Mouse (Mus musculus): ENCODE measurements at regions not wholly inside any gene's neighbourhood (a gene's known extent, or its start where the extent isn't known, plus 50 kb on each side); places are given as distances from the start of the nearest gene placed in this dataset.
A peak's percentile ranks its signal among the peaks of the same experiment; 100 is the strongest.

GRCm38 (mm10) chr1:185832059-185832458, 285.1 kb downstream of the Lyplal1 start:
- no peaks in the 10 kb centered on the region for H3K36me3 ChIP-seq (ENCODE audit: insufficient read depth)
- WGBS: 78% methylated on average over 4 of the region's 4 CpGs
- no peaks in the 10 kb centered on the region for H3K9me3 ChIP-seq (ENCODE audit: low read depth, low read length)
- no peak for TF ChIP-seq CTCF (IDR thresholded peaks at IDR 0.05; ENCODE audit: low read depth)
- DNase-seq (peak; percentile 45), ATAC-seq (ENCODE audit: insufficient read depth) (no peak)
- H3K27me3 ChIP-seq (ENCODE audit: insufficient read depth, low read length): no peaks in the 10 kb centered on the region
- no peak overlapping the region for H3K27ac ChIP-seq (ENCODE audit: low read depth)
- peaks cover 16% of the 10 kb centered on the region for H3K4me1 ChIP-seq (ENCODE audit: insufficient read depth)
- H3K9ac ChIP-seq: no peak overlapping the region
- H3K4me3 ChIP-seq (ENCODE audit: low read depth, low read length): no peak overlapping the region
- H3K4me2 ChIP-seq: no peak overlapping the region

- no peak overlapping the region for H3K27ac ChIP-seq (ENCODE audit: low read depth)
- no peak for TF ChIP-seq CTCF (IDR thresholded peaks at IDR 0.05; ENCODE audit: low read depth)
- H3K36me3 ChIP-seq (ENCODE audit: insufficient read depth): no peaks in the 10 kb centered on the region
- no peak overlapping the region for H3K4me3 ChIP-seq (ENCODE audit: low read depth, low read length)
- H3K4me2 ChIP-seq: no peak overlapping the region
- no peaks in the 10 kb centered on the region for H3K27me3 ChIP-seq (ENCODE audit: insufficient read depth, low read length)
- no peak overlapping the region for H3K9ac ChIP-seq
- DNase-seq (peak; percentile 41), ATAC-seq (ENCODE audit: insufficient read depth) (no peak)
- H3K4me1 ChIP-seq (ENCODE audit: insufficient read depth): peaks cover 17% of the 10 kb centered on the region
- H3K9me3 ChIP-seq (ENCODE audit: low read depth, low read length): no peaks in the 10 kb centered on the region
- 26% methylated on average over 6 of the region's 6 CpGs for WGBS
These were observed 282.9 kb downstream of the Lyplal1 start for GRCm38 (mm10) chr1:185834171-185834570.

GRCm38 (mm10) chr1:185836632-185837281, 280.4 kb downstream of the Lyplal1 start:
- Histone ChIP-seq H3K4me3 (ENCODE audit: low read depth, low read length) (no peak overlapping the region), H3K4me2 (no peak overlapping the region), H3K4me1 (ENCODE audit: insufficient read depth) (peaks cover 17% of the 10 kb centered on the region), H3K27me3 (ENCODE audit: insufficient read depth, low read length) (no peaks in the 10 kb centered on the region), H3K27ac (ENCODE audit: low read depth) (peak overlapping the region; percentile 30; the same call in 1 of the 2 replicates), H3K9me3 (ENCODE audit: low read depth, low read length) (no peaks in the 10 kb centered on the region), H3K9ac (no peak overlapping the region), H3K36me3 (ENCODE audit: insufficient read depth) (no peaks in the 10 kb centered on the region)
- 29% methylated on average over 13 of the region's 13 CpGs for WGBS
- no peak for TF ChIP-seq CTCF (IDR thresholded peaks at IDR 0.05; ENCODE audit: low read depth)
- peak; percentile 54 for DNase-seq
- ATAC-seq (ENCODE audit: insufficient read depth): no peak

GRCm38 (mm10) chr1:185842481-185842880, 274.6 kb downstream of the Lyplal1 start:
- DNase-seq (no peak), ATAC-seq (ENCODE audit: insufficient read depth) (no peak)
- Histone ChIP-seq H3K9me3 (ENCODE audit: low read depth, low read length) (no peaks in the 10 kb centered on the region), H3K9ac (no peak overlapping the region), H3K27me3 (ENCODE audit: insufficient read depth, low read length) (no peaks in the 10 kb centered on the region), H3K4me3 (ENCODE audit: low read depth, low read length) (no peak overlapping the region), H3K4me1 (ENCODE audit: insufficient read depth) (no peaks in the 10 kb centered on the region), H3K36me3 (ENCODE audit: insufficient read depth) (no peaks in the 10 kb centered on the region), H3K4me2 (no peak overlapping the region), H3K27ac (ENCODE audit: low read depth) (no peak overlapping the region)
- WGBS: 84% methylated on average over 12 of the region's 12 CpGs
- no peak for TF ChIP-seq CTCF (IDR thresholded peaks at IDR 0.05; ENCODE audit: low read depth)

GRCm38 (mm10) chr1:185847161-185847560, 269.9 kb downstream of the Lyplal1 start:
- no peak overlapping the region for H3K9ac ChIP-seq
- no peaks in the 10 kb centered on the region for H3K36me3 ChIP-seq (ENCODE audit: insufficient read depth)
- no peaks in the 10 kb centered on the region for H3K27me3 ChIP-seq (ENCODE audit: insufficient read depth, low read length)
- H3K9me3 ChIP-seq (ENCODE audit: low read depth, low read length): no peaks in the 10 kb centered on the region
- ATAC-seq (ENCODE audit: insufficient read depth): no peak
- no peak for DNase-seq
- H3K4me3 ChIP-seq (ENCODE audit: low read depth, low read length): no peak overlapping the region
- H3K4me2 ChIP-seq: no peak overlapping the region
- H3K27ac ChIP-seq (ENCODE audit: low read depth): no peak overlapping the region
- peaks cover 5% of the 10 kb centered on the region; the same call in 1 of the 2 replicates for H3K4me1 ChIP-seq (ENCODE audit: insufficient read depth)
- TF ChIP-seq CTCF (IDR thresholded peaks at IDR 0.05; ENCODE audit: low read depth): no peak
- WGBS: 79% methylated on average over 6 of the region's 6 CpGs

GRCm38 (mm10) chr1:185850590-185850989, 266.5 kb downstream of the Lyplal1 start:
- peak; percentile 52; the same call in 1 of the 2 replicates for ATAC-seq (ENCODE audit: insufficient read depth)
- H3K4me3 ChIP-seq (ENCODE audit: low read depth, low read length): no peak overlapping the region
- H3K4me2 ChIP-seq: no peak overlapping the region
- TF ChIP-seq CTCF (IDR thresholded peaks at IDR 0.05; ENCODE audit: low read depth): no peak
- no peaks in the 10 kb centered on the region for H3K9me3 ChIP-seq (ENCODE audit: low read depth, low read length)
- H3K4me1 ChIP-seq (ENCODE audit: insufficient read depth): peaks cover 5% of the 10 kb centered on the region; the same call in 1 of the 2 replicates
- H3K36me3 ChIP-seq (ENCODE audit: insufficient read depth): no peaks in the 10 kb centered on the region
- no peak overlapping the region for H3K9ac ChIP-seq
- H3K27me3 ChIP-seq (ENCODE audit: insufficient read depth, low read length): no peaks in the 10 kb centered on the region
- DNase-seq: peak; percentile 35
- no peak overlapping the region for H3K27ac ChIP-seq (ENCODE audit: low read depth)

GRCm38 (mm10) chr1:185851262-185851893, 265.7 kb downstream of the Lyplal1 start:
- H3K4me3 ChIP-seq (ENCODE audit: low read depth, low read length): no peak overlapping the region
- H3K36me3 ChIP-seq (ENCODE audit: insufficient read depth): no peaks in the 10 kb centered on the region
- H3K9me3 ChIP-seq (ENCODE audit: low read depth, low read length): no peaks in the 10 kb centered on the region
- H3K4me1 ChIP-seq (ENCODE audit: insufficient read depth): peaks cover 5% of the 10 kb centered on the region; the same call in 1 of the 2 replicates
- H3K4me2 ChIP-seq: no peak overlapping the region
- ATAC-seq (ENCODE audit: insufficient read depth): no peak
- H3K27ac ChIP-seq (ENCODE audit: low read depth): no peak overlapping the region
- no peak for DNase-seq
- H3K27me3 ChIP-seq (ENCODE audit: insufficient read depth, low read length): no peaks in the 10 kb centered on the region
- TF ChIP-seq CTCF (IDR thresholded peaks at IDR 0.05; ENCODE audit: low read depth): no peak
- no peak overlapping the region for H3K9ac ChIP-seq
- 64% methylated on average over 5 of the region's 5 CpGs for WGBS
